Mouse (Mus musculus) B cell, adult 2 months (primary cell): Measurements from ENCODE around the gene Ifna2.

ENCODE experiments used
- DNase-seq, 2 experiments: peaks; one replicate each; pipeline ENCODE4 v3.0.0; 2022

Gene Ifna2

GRCm38 (mm10) chr4:88683812-88684211 lies at the start of gene Ifna2:
Ifna2 (minus strand) TSS chr4:88683912.
- no peak for DNase-seq

DNA sequence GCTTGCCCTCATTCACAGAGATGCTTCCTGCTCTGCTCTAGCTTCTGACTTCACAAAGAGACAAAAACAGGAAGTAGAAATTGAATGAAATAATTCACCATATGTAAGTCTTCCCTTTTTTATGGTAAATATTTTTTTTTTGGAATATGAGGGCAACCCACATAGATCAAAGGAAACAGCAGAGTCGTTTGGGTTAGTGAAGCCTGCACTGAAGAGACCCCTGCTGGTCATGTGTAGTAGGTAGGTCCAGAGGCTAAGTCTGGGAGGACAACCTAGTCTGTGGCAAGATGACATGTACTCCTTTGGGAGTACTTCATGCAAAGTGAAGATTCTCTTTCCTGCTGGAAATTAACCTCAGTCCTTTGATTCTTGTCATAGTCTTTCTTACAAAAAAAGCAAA lies 43.6 kb upstream of the Ifna2 start:
- DNase-seq = peak; percentile 44 to 45

DNA sequence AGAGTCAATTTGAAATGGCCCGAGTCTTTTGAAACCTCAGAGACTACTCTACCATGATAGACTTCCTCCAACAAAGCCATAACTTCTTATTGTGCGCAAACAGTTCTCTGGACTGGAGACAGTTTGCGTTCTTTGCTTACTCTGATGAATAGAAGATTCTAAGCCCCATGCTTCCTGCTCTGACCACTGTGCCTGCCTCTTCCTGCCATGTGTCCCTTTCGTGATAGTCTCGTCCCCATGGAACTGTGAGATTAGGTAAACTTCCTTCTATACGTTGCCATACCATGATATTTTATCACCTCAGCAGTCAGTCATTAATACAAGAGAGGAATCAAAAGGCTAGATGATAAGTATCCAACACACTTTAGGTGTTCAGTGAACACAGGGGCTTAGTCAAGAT lies 43.0 kb upstream of the Ifna2 start:
- peak; percentile 4 to 16 for DNase-seq

DNA sequence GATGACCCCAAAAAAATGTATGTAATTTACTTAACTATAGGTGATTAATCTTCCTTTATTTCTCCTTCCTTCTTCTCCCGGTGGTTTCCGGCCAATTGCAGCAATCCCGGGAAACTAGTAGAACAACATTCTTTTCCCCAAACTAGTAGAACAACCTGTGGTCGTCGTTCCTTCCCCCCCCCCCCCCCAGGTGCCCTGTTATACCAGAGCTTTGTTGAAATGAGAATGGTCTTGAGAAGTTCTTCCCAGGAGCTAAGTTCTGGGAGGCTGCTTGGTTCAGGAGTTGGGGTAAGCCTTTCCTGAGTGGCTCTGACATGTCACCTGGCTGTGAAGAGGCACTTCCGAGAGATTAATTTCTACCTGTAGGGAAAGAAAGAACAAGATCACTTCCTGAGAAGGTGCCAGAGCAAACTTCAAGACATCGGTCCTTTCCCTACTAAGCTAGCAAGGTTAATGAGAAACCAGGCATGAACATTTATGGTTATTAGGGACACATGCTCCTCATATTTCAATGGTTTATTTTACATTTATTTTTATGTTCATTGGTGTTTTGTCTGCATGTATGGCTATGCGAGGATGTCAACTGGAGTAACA lies 39.9 kb upstream of the Ifna2 start:
- DNase-seq = no peak

DNA sequence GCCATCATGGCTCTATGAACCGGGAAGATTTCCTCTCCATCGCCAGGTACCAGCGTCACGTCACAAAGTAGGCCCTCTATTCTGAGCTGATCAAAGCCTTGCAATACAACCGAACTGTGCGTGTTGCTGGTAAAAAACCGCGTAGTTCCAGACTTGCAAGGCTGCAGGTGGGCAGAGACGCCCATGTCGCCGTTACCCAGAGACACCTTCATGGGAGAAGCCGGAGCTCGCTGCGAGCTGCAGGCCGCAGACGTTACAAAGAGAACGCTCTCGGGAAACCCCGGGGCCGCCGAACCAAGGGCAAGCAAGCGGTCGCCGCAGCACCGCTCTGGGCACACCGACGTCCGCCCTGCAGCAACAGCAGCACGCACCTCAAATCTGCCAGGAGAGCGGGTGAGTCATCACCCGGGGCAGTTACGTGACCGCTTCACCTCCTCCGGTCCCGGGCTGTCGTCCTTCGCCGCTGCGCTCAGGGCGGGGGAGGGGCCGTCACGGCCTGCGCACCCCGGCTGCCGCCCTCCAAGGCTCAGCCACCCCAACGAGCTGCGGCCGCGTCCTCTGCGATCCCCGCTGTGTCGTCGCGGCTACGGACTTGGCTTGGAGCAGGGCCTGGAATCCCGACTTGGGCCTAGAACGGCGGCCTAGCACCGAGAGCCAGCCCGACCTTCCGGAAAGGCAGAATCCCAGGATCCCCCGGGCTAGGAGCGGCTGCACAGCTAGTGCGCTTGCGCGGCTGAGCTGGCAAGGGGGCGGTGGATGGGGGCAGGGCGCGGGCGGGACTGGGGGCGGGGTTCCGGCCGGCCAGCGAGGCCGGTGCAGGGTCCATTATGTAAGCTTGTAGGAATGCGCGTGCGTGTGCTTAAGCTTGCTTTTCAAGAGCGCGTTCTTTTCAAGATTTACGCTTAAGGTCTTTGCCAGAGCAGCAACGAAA lies 38.3 kb upstream of the Ifna2 start, which contains the start of the genes Gm26566 and Klhl9:
Gene Gm26566, plus strand, starts transcription at position 15 of the 931 bp plus-strand sequence.
Gene Klhl9, minus strand, starts transcription at position 675 of the 931 bp plus-strand sequence.
- peak; percentile 82 to 85 for DNase-seq

DNA sequence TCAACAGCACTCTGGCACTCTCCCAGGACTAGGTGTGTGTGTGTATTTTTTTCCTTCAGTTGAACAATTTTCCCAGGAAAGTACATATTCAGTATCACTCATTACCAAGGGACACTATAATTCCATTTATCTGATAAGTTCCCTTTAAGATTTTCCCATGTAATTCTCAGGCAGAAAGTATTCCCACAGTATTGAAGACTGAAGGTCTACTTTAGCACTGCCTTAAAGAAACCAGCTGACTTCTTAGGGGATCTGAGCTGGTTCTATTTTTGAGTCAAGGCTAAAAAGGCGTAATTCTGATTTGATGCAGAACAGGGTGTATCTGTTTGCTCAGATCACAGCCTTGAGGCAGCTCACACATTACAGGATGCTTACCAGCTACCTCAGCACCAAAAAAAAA lies 35.0 kb upstream of the Ifna2 start:
- no peak for DNase-seq

- DNase-seq = no peak
These were observed 31.3 kb upstream of the Ifna2 start for GRCm38 (mm10) chr4:88715059-88715458.

DNA sequence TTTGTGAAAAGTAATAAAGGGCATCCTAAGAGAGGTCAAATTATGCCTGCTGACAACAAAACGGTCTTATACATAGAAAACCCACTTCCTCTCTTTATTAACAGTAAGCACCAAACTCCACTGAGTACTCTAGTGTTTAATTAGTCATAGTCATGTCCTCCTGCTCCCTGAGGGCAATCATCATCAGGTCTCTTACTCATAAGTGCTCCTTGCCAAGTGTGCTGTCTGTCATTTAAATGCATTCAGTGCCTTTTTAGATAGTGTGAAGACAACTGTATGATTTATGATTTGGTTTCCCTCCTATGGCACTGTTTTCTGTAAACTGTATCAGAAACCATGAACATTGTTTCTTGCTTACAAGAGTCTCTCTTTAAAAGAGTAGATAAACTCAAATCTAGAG lies 30.6 kb upstream of the Ifna2 start:
- DNase-seq = no peak

GRCm38 (mm10) chr4:88707128-88707826 lies 23.6 kb upstream of the Ifna2 start:
- DNase-seq = no peak

- DNase-seq = peak; percentile 49 to 52
These were observed 22.2 kb upstream of the Ifna2 start for GRCm38 (mm10) chr4:88705924-88706323.

DNA sequence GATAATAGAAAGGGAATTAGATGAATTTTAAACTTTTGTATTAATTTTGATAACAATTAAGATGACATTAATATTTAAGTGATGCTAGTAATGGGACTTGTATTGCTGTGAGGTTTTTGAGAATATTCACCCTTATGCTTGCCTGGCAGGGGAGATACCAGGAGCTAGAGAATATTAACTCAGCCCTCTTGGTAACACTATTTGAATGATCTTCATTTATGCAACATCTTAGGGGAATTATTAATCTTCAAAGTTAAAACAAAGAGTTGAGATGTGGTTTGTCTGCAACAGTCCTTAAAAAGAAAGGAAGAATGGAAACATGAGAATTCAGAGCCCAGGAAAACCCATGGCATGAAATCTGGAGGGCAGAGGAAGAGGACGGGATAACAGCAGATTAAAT lies 15.6 kb upstream of the Ifna2 start:
- DNase-seq = no peak

DNA sequence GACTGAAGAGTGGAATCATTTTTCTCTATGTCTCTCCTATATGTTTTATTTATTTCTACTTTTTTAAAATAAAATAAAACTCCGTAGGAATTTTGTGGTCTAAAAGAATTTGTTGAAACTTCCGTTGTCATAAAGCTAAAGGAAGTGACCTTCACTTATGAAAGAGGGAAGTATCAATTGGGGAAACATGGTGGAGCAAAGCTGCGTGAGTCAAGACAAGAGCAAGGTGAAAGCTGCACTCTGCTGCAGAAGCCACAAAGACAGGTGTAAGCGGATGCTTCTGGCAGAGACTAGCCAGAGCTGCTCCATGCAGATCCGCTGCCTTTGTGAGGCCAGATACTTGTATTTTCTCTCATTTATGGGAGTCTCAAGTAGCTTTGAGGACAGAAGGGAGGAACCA lies 15.1 kb upstream of the Ifna2 start:
- DNase-seq = no peak

DNA sequence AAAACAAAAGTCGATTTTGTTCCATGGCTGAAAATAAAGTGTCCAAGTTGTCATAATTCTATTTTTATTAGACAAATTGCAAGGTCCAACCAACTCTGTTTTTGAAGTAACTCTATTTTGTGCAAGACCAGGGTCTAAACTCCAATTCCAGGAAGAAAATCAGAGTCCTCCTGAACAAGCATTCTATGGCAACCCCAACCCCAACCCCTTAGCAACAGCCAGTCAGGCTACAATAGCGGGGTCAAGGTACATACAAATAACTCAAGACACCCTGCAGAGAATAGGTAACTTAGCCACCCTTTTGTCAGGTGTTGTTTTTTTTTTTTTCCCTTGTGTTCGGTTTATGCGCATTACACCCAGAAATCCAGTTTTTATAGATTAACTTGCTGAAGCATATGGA lies 14.0 kb upstream of the Ifna2 start:
- DNase-seq = no peak

GRCm38 (mm10) chr4:88697108-88697507 lies 13.4 kb upstream of the Ifna2 start:
- no peak for DNase-seq

GRCm38 (mm10) chr4:88696237-88696884 lies 12.6 kb upstream of the Ifna2 start:
- DNase-seq = peak; percentile 83 to 84

DNA sequence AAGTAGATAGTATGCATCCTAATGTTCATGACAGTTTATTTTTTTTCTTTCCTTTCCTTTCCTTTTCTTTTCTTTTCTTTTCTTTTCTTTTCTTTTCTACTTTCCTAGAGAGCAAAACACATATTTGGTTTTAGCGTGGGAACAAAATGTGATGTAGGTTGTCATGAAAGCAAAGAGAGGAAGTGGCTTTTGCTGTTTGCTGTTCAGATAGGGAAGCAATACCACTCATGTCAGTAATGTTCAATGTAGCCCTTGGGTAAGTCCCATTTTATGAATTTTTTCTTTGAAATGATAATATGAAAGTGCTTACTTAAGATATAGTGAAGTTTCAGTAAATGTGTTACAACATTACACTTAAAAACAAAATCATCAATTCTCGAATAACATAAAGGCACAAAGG lies 9.7 kb upstream of the Ifna2 start:
- DNase-seq = no peak

DNA sequence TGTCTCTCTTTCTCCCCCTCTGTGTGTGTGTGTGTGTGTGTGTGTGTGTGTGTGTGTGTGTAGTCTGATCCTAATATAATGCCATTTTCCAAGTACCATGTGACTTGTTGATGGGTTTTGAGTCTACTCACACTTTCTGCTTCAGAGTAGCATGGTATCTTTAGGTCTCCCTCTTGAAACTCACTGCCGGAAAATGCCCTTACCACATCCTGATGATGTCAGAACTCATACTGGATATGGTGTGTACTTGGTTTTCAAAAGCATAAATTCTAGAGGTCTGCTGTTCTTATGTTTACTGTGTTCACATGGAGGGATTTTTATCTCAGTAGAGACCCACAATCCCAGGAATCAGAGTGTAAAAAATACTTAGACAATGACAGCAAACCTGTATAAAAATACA lies 8.8 kb upstream of the Ifna2 start:
- DNase-seq = no peak

GRCm38 (mm10) chr4:88691259-88691658 lies 7.5 kb upstream of the Ifna2 start, which contains the start of gene Ifnab:
Ifnab (minus strand) TSS chr4:88691359.
- no peak for DNase-seq

GRCm38 (mm10) chr4:88681353-88681752 lies 2.4 kb downstream of the Ifna2 start:
- no peak for DNase-seq

DNA sequence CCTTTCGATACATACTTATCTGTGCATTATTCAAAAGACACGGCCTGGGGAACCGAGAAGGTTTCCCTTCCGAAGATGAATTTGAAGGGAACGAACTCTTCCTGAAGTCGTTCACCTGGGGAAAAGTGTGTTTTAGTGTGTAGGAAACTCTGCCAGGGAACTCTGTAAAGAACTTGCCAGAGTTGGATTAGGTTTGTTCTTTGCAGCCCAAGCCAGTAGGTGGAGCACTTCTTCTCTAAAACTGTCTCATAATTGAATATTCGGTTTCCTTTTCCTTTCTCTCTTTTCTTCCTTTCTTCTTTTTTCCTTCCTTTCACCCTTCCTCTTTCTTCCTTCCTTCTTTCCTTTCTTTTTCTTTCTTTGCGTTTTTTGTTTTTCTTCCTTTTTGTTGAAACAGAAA lies 3.4 kb downstream of the Ifna2 start:
- DNase-seq = peak; percentile 34 to 47

- no peak for DNase-seq
These were observed 6.9 kb downstream of the Ifna2 start, which contains the start of gene Ifna16 for GRCm38 (mm10) chr4:88676824-88677223. Ifna16 (minus strand) TSS chr4:88676924.

GRCm38 (mm10) chr4:88655461-88655860 lies 28.3 kb downstream of the Ifna2 start:
- no peak for DNase-seq

DNA sequence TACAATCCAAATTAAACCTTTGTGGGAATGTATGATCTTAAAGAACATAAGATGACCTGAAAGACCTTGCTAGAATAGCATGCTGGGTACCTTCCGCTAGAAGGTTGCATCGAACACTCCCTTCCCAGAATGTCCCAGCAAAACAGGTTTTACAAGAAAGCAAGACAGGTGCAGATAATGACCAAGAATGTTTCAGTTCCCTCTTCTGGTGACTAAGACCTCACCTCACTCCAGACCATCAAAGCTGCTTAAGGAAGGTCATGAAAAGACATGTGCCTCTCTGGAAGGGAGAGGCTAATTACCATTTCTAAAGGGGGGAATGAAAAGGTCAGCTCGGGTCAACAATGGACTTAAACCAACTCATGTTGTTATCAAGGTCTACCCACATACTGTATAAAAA lies 30.1 kb downstream of the Ifna2 start:
- no peak for DNase-seq
